Mouse (Mus musculus) 3134 (cell line): Measurements from ENCODE around the gene Gm47996.
A peak's percentile ranks its signal among the peaks of the same experiment; 100 is the strongest.
"Not testable (repeated sequence)": the region's sequence is repeated elsewhere in the genome, so short reads cannot be mapped to it uniquely, and the experiment has no call there.

Experiments
- DNase-seq: peaks from one replicate; pipeline ENCODE4 v3.0.0-alpha.2; 2011; ENCODE audit warnings: low spot score; ENCODE audit not compliant: insufficient read length; ENCODE audit errors: extremely low read depth

Gene Gm47996

GRCm38 (mm10) chr1:151209824-151210355 is at the start of gene Gm47996:
Gm47996 (plus strand) TSS chr1:151210131.
- DNase-seq: not testable (repeated sequence)

- no peak for DNase-seq
Measured at GRCm38 (mm10) chr1:151166031-151166430, 43.9 kb upstream of the Gm47996 start.

GRCm38 (mm10) chr1:151167297-151168047 is 42.5 kb upstream of the Gm47996 start:
- no peak for DNase-seq

GRCm38 (mm10) chr1:151168637-151169036 is 41.3 kb upstream of the Gm47996 start:
- DNase-seq: no peak

- DNase-seq: peak; percentile 41
Measured at GRCm38 (mm10) chr1:151171572-151172461, 38.1 kb upstream of the Gm47996 start.

- no peak for DNase-seq
Measured at GRCm38 (mm10) chr1:151177030-151177936, 32.6 kb upstream of the Gm47996 start.

- no peak for DNase-seq
Measured at GRCm38 (mm10) chr1:151177937-151178271, 32.0 kb upstream of the Gm47996 start.

GRCm38 (mm10) chr1:151178505-151179083 is 31.3 kb upstream of the Gm47996 start:
- DNase-seq: no peak

- DNase-seq: no peak
Measured at GRCm38 (mm10) chr1:151180167-151180566, 29.8 kb upstream of the Gm47996 start.

GRCm38 (mm10) chr1:151182266-151182665 is 27.7 kb upstream of the Gm47996 start, which contains the start of gene Gm47985:
Gm47985 (plus strand) TSS chr1:151182537.
- DNase-seq: not testable (repeated sequence)

- DNase-seq: not testable (repeated sequence)
Measured at GRCm38 (mm10) chr1:151186186-151186585, 23.7 kb upstream of the Gm47996 start.

GRCm38 (mm10) chr1:151186879-151187424 is 23.0 kb upstream of the Gm47996 start:
- not testable (repeated sequence) for DNase-seq

GRCm38 (mm10) chr1:151188469-151188868 is 21.5 kb upstream of the Gm47996 start:
- DNase-seq: no peak

GRCm38 (mm10) chr1:151192075-151192474 is 17.9 kb upstream of the Gm47996 start, which contains the start of gene Gm8947:
Gm8947 (plus strand) TSS chr1:151192376.
- not testable (repeated sequence) for DNase-seq

GRCm38 (mm10) chr1:151192739-151193138 is 17.2 kb upstream of the Gm47996 start:
- not testable (repeated sequence) for DNase-seq

GRCm38 (mm10) chr1:151195986-151196385 is 13.9 kb upstream of the Gm47996 start:
- DNase-seq: not testable (repeated sequence)

GRCm38 (mm10) chr1:151196690-151197089 is 13.2 kb upstream of the Gm47996 start:
- DNase-seq: not testable (repeated sequence)

- DNase-seq: not testable (repeated sequence)
Measured at GRCm38 (mm10) chr1:151198120-151198519, 11.8 kb upstream of the Gm47996 start, which contains the start of gene Gm47995. Gm47995 (plus strand) TSS chr1:151198448.

- DNase-seq: not testable (repeated sequence)
Measured at GRCm38 (mm10) chr1:151200620-151201019, 9.3 kb upstream of the Gm47996 start.
